Mouse (Mus musculus) layer of hippocampus, adult 2 months (tissue): Measurements from ENCODE around the gene Tcf12. TPM values are rescaled to one million over a fixed set of nuclear protein-coding genes. Genes with fewer than 3 reads are reported as not detected.

Source experiments
- DNase-seq, 2 experiments: peaks; one replicate each; pipeline ENCODE4 v3.0.0; 2022; ENCODE audit warnings: low spot score in 2 of 2
- H3K27ac ChIP-seq: fragments of 200-600 bp; 2 replicates; pipeline ENCODE4 v1.8.1; 2022
- H3K4me3 ChIP-seq: fragments of 200-600 bp; 2 replicates; pipeline ENCODE4 v1.8.1; 2022; ENCODE audit warnings: mild to moderate bottlenecking
- CTCF ChIP-seq: fragments of 200-600 bp; conservative IDR thresholded peaks from 2 replicates; pipeline ENCODE4 v1.8.1; 2022; ENCODE audit warnings: antibody characterized with exemption, mild to moderate bottlenecking, moderate library complexity
- total RNA-seq, 2 experiments: library from RNA; stranded (reverse); gene quantifications; 2 replicates each; pipeline ENCODE4 v1.2.3; 2021

Tcf12 gene
- total RNA-seq, 2 experiments from 2014 or later = 51.3 to 62.7 TPM

DNA sequence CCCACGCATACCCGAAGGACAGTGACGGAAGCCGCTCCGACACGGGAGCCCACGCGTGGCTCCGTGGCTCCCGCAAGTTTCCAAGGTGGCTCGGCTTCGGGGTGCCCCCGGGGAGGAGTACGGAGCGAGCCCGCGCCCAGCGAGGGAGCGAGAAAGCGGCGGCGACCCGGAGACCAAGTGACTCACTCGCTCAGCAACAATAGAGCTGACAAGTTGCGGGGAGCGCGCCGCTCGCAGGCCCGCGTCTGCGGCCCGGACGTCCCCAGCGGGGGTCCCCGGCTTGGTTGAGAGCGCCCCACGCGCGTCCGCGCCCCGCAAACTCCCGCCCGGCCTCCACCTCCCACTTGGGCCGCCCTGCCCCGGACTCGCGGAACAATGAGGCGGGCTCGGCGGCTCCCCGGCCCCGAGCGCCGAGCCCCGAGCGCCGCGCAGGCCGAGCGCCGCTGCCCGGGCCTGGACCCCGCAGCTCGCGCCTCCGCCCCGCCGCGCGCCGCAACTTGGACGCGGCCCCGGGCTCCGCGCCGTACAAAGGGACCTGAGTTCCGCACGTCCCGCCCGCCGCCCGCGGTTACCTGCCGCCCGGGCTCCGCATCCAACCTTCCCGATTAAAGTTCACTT is 558 bp downstream of the Tcf12 start:
- no peak for TF ChIP-seq CTCF
- H3K4me3 ChIP-seq = peak overlapping the region; percentile 95
- H3K27ac ChIP-seq = peak overlapping the region; percentile 97
- DNase-seq = peak; percentile 11 to 25

DNA sequence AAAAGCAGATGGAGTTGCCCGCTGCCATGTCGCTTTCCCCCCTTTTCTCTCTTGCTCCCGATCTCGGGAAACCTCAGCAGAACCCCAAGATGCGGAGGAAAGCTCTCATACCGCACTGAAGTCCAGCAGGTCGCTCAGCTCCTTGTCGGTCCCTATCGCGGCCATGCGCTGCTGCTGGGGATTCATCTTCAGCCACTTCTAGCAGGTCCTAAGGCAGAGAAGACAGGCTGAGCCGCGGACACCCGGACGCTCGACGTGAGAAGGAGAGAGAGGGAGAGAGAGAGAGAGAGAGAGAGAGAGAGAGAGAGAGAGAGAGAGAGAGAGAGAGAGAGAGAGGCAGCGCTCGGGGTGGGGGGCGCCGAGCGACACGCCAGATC is 1.1 kb downstream of the Tcf12 start:
- Histone ChIP-seq H3K4me3 (peak overlapping the region; percentile 95), H3K27ac (peak overlapping the region; percentile 97)
- no peak for DNase-seq
- TF ChIP-seq CTCF = no peak

DNA sequence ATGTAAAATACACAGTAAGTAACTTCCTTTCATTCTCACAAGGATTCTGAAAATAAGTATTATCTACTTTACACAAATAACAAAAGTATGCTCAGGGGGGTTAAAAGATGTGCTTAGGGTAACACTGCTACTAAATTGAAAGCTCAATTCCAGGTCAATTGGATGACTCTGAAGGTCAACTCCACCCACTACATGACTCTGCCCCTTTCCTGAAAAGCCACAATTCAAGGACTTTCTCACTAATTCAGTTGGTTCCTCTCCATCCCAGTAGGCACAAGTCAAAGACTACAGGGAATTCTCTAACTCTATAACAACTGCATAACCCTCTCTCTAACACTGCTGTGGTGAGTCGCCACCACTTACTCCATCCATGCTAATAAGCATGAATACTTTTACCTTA is 8.2 kb downstream of the Tcf12 start:
- no peak for TF ChIP-seq CTCF
- Histone ChIP-seq H3K27ac (no peak overlapping the region), H3K4me3 (no peak overlapping the region)
- DNase-seq = no peak

DNA sequence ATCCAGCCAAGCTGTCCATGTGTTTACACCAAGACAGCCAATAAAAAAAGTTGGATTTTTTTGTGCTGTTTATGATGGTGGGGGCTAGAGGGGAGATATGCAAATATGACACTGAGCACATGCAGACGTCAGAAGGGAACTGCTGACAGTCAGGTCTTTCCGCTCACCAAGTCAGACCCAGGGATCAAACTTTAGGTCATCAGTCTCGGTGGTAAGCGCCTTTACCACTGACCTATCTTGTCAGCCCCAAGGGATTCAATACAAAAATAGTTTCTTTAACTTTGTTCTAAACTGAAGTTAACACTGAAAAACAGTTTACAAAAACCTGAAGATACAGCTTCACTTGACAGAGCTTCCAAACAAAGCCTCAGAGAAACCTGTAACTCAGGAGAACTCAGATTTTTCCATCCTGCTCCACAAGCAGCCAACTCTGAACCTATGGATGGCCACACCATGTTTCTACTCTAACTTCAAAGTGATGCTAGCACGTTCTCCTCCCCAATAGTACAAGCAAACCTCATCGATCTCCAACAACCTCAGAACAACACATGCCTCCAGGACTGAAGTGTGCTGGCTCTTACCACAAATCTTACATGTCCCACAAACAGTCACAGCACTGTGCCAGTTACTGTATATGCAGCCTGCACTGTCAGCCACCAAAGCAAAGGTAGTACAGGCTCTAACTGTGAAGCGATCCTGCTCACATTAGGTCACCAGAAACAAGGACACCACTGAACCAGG is 11.6 kb downstream of the Tcf12 start:
- H3K27ac ChIP-seq = peak overlapping the region; percentile 28
- DNase-seq = no peak
- H3K4me3 ChIP-seq = no peak overlapping the region
- TF ChIP-seq CTCF = no peak

DNA sequence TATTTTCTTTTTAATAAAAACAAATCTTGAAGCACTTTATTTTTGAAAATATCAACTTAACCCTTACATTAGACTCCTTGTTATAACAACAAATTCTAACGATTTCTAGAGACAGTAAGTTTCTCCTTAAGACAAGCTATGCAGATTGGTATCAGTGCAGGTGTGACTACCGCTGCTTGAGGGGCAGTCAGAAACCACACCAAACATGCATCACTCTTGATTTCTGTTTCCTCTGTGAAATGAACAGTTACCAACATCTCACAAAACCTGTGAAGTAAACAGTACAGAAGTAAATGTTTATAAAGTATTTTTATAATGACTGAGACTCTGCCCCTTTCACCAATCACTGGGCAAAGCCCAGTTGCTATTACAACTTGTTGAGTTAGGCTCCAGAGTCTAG is 13.6 kb downstream of the Tcf12 start:
- no peak for TF ChIP-seq CTCF
- DNase-seq = no peak
- no peak overlapping the region for H3K4me3 ChIP-seq
- H3K27ac ChIP-seq = no peak overlapping the region; the same call in 1 of the 2 replicates

DNA sequence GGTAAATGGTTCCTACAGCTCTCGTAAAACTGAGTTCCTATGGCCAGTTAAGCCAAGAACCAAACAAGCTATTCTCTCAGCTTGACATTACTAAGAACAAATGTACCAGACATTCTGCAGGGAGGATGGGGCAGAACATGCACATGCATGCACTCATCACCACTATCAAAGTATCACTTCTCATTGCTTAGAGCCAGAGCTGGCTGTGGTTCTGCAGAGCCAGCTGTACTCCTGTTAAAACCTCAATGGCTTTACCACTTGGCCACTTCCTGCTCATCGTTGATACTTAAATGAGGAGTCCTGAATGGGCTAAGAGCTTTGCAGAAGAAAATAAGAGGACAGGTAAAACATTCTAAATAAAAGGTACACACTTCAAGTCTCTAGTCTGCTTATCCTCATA is 14.6 kb downstream of the Tcf12 start:
- Histone ChIP-seq H3K4me3 (no peak overlapping the region), H3K27ac (peak overlapping the region; percentile 66)
- DNase-seq = no peak
- TF ChIP-seq CTCF = no peak

DNA sequence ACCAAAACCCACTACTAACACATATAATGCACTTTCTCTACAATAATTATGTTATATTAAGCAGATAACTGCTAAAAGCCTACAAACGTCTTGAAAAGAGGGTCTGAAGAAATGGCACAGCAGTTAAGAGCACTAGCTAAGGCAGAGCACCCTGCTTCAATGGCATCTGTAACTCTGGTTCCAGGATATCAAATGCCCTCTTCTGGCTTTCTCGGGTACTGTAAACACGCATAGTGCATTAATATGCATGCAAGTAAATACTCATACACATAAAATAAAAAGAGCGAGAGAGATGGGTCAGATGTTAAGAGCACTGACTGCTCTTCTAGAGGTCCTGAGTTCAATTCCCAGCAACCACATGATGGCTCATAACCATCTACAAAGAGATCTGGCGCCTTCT is 17.0 kb downstream of the Tcf12 start:
- DNase-seq = no peak
- Histone ChIP-seq H3K4me3 (no peak overlapping the region), H3K27ac (peak overlapping the region; percentile 46; the same call in 1 of the 2 replicates)
- TF ChIP-seq CTCF = peak; percentile 41

DNA sequence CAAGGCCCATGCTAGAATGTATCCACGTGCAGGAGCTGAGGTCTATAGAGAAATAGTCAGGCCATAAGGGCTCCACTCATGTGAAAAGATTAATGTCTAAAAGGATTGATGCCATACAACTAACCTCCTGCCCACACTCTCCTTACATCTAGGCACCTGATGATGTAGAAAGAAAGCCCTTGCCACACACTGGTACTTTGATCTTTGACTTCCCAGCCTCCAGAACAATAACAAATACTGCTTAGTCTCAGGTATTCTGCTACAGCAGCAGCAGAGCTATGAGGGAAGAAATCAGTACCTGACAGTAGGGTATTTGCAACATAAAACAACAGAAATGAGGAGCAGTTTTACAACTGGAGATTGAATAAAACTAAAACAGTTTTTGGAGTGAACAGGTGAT is 19.5 kb downstream of the Tcf12 start:
- no peak overlapping the region for H3K4me3 ChIP-seq
- no peak for TF ChIP-seq CTCF
- H3K27ac ChIP-seq = no peak overlapping the region
- no peak for DNase-seq

DNA sequence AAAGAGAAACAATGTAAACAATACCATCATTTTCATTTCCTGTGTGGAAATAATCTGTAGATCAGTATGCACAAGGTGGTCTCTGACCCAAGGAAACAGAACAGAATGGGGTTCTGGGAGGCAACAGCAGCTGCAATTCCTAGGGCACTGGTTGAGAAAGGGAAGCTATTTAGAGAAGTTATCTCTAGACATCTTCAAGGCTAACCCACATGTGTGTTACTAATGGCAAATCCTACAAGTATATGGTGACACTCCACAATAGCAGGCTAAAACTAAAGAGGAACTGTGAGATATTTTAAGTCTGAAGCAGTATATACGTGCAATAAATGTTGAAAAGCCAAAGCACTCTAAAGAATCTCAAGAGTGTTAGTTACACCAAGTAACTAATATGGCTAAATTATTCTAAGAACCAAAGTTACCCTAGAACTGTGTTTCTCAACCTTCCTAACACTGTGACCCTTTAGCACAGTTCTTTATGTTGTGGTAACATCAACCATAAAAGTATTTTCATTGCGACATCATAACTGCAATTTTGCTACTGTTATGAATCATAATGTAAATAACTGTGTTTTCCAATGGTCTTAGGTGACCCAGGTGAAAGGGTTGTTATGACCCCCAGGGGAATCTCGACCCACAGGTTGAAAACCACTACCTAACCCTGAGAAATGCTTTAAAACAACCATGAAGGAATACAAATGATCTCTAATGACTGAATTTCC is 22.6 kb downstream of the Tcf12 start:
- no peak for DNase-seq
- H3K27ac ChIP-seq = no peak overlapping the region
- no peak for TF ChIP-seq CTCF
- no peak overlapping the region for H3K4me3 ChIP-seq

DNA sequence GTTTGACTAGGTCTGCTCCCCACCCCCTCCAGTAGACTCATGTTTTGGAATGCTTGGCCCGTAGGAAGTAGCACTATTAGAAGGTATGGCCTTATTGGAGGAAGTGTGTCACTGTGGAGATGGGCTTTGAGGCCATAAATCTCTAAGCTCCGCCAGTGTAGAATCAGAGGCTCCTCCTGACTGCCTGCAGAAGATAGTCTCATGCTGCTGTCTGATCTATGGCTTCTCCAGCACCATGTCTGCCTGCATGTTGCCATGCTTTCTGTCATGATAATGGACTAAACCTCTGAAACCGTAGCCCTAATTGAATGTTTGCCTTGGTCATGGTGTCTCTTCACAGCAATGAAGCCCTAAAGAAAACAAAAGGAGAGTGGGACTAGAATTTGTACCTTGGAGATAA is 26.7 kb downstream of the Tcf12 start:
- no peak for TF ChIP-seq CTCF
- DNase-seq = no peak
- peak overlapping the region; percentile 59 for H3K27ac ChIP-seq
- no peak overlapping the region for H3K4me3 ChIP-seq

DNA sequence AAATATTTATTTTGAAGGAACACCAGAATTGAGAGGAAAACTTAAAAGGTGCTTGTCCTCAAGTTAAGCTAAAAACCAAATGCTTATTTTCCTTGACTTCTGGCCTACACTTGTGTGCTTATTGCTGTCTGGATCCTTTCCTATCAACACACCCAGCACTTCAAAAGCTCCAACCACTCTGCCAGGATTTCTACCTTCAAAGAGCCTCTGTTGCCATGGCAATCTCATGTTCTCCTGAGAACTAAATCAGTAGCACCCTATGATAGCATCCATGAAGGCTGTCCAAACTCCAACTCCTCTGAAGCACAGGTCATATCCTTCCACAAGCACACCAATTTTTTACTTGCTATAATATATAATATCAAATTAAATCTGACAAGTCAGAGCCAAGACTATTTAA is 27.5 kb downstream of the Tcf12 start:
- Histone ChIP-seq H3K4me3 (no peak overlapping the region), H3K27ac (peak overlapping the region; percentile 47)

DNA sequence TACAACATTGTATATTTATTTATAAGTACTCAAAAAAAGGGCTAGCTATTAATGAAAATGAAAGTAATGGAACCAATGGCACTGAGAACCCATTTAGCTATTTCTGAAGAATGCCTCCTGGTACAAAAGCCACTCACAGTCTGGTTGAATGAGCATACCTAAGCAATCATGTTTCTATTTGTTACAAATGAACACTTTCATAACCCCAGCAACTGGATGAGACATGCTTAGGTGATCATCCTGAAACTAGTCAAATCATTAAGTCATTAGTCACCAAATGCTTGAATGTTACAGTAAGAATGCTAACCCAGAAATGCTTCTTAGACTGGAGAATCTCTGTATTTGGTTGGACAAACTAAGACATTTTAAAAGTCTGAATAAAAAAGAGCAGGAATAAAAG is 35.5 kb downstream of the Tcf12 start:
- Histone ChIP-seq H3K27ac (no peak overlapping the region), H3K4me3 (no peak overlapping the region)
- DNase-seq = no peak
- no peak for TF ChIP-seq CTCF

More for the DNA sequence above, 27.5 kb downstream of the Tcf12 start:
- peak in 1 of 2 experiments; percentile 10 for DNase-seq
- no peak for TF ChIP-seq CTCF

DNA sequence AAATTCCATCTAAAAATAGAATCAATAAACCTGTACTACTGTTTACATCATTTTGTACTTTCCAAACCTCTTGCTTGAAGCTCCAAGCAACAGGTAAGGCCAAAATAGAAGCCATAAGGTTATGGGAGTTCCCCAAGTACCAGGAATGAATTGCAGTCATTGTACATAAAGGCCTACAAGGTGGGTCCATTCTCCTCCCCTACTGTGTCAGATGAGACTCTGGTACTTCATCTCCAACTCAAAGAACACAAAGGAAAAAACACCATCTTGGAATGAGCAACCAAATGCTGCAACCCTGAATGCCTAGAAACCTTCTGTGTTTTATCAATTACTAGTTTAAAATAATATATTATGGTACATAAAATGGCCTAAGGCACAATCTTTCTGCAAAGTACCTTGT is 45.5 kb downstream of the Tcf12 start:
- H3K4me3 ChIP-seq = no peak overlapping the region
- H3K27ac ChIP-seq = no peak overlapping the region
- DNase-seq = no peak
- TF ChIP-seq CTCF = no peak
